Mouse (Mus musculus) lung, adult 2 months (tissue): ENCODE data around the gene Usp21. TPM values are rescaled to one million over a fixed set of nuclear protein-coding genes. Genes with fewer than 3 reads are reported as not detected.
A peak's percentile ranks its signal among the peaks of the same experiment; 100 is the strongest.

Source experiments
- DNase-seq: peaks from one replicate; pipeline ENCODE4 v3.0.0; 2022
- H3K4me1 ChIP-seq: fragments of 200-500 bp; 2 replicates; pipeline ENCODE4 v1.6.1; 2011; ENCODE audit warnings: low read length; ENCODE audit not compliant: control insufficient read depth, insufficient read depth
- H3K4me3 ChIP-seq: fragments of 200-500 bp; replicated peaks from 2 replicates; pipeline ENCODE3; 2011; ENCODE audit warnings: low read depth, mild to moderate bottlenecking, control low read depth, low read length; ENCODE audit errors: extremely low read depth
- CTCF ChIP-seq: fragments of 200-500 bp; IDR thresholded peaks from 2 replicates; pipeline ENCODE4 v1.5.1; 2011; ENCODE audit warnings: mild to moderate bottlenecking, low read length, control low read depth; ENCODE audit not compliant: insufficient read depth
- POLR2A ChIP-seq: fragments of 200-500 bp; IDR thresholded peaks from 2 replicates; pipeline ENCODE4 v1.6.1; 2011; ENCODE audit warnings: low read depth, mild to moderate bottlenecking, control low read depth, low read length, borderline replicate concordance; ENCODE audit errors: extremely low read depth
- WGBS: fragments of 180-500 bp; shearing (Covaris S2); methylation state at CpG from one replicate; pipeline ENCODE4 v1.1.7; 2018; 5-methylcytosine and 5-hydroxymethylcytosine counted together
- polyA plus RNA-seq: library from polyadenylated mRNA; depleted of rRNA; stranded (reverse); fragments of >200 nt; gene quantifications from 2 replicates; pipeline ENCODE4 v1.2.3, GENCODE M21; 2012

The Usp21 gene
- polyA plus RNA-seq, 1 experiment = 51.2 TPM

GRCm38 (mm10) chr1:171269848-171270572 is 17.8 kb downstream of the Usp21 start, which contains the start of gene B4galt3:
TSS of gene B4galt3 (plus strand) at chr1:171270328.
- peak; percentile 99 for DNase-seq
- Histone ChIP-seq H3K4me1 (peaks cover 12% of the 10 kb centered on the region; the same call in 1 of the 2 replicates), H3K4me3 (peak within 1 kb of the TSS; percentile 88)
- TF ChIP-seq CTCF = no peak
- peak; percentile 97 for TF ChIP-seq POLR2A
- WGBS = 4% methylated on average over 36 of the region's 36 CpGs

GRCm38 (mm10) chr1:171268341-171268740 is 19.4 kb downstream of the Usp21 start:
- TF ChIP-seq POLR2A (no peak), CTCF (no peak)
- 58% methylated on average over 1 of the region's 1 CpGs for WGBS
- Histone ChIP-seq H3K4me1 (peaks cover 12% of the 10 kb centered on the region; the same call in 1 of the 2 replicates), H3K4me3 (no peak overlapping the region)
- DNase-seq = no peak

- no peak for DNase-seq
- no peak overlapping the region for H3K4me3 ChIP-seq
- 37% methylated on average over 4 of the region's 4 CpGs for WGBS
- no peak for TF ChIP-seq POLR2A
- TF ChIP-seq CTCF = no peak
- H3K4me1 ChIP-seq = peaks cover 6% of the 10 kb centered on the region; the same call in 1 of the 2 replicates
These were observed 21.6 kb downstream of the Usp21 start for GRCm38 (mm10) chr1:171265971-171266744.

- WGBS = 63% methylated on average over 3 of the region's 3 CpGs
- H3K4me3 ChIP-seq = no peak overlapping the region
- H3K4me1 ChIP-seq = peaks cover 6% of the 10 kb centered on the region; the same call in 1 of the 2 replicates
- DNase-seq = no peak
- TF ChIP-seq CTCF = no peak
- no peak for TF ChIP-seq POLR2A
These were observed 23.9 kb downstream of the Usp21 start for GRCm38 (mm10) chr1:171263666-171264461.

GRCm38 (mm10) chr1:171263185-171263611 is 24.6 kb downstream of the Usp21 start:
- Histone ChIP-seq H3K4me1 (peaks cover 6% of the 10 kb centered on the region; the same call in 1 of the 2 replicates), H3K4me3 (no peak overlapping the region)
- TF ChIP-seq POLR2A (no peak), CTCF (no peak)
- WGBS = 7% methylated on average over 2 of the region's 2 CpGs
- no peak for DNase-seq

GRCm38 (mm10) chr1:171262594-171263130 is 25.1 kb downstream of the Usp21 start:
- Histone ChIP-seq H3K4me1 (peaks cover 6% of the 10 kb centered on the region; the same call in 1 of the 2 replicates), H3K4me3 (no peak overlapping the region)
- WGBS = 0% methylated on average over 8 of the region's 8 CpGs
- TF ChIP-seq POLR2A = no peak
- no peak for TF ChIP-seq CTCF
- no peak for DNase-seq

- no peak for DNase-seq
- peaks cover 6% of the 10 kb centered on the region; the same call in 1 of the 2 replicates for H3K4me1 ChIP-seq
These were observed 27.5 kb downstream of the Usp21 start for GRCm38 (mm10) chr1:171260316-171260715.

GRCm38 (mm10) chr1:171258921-171259320 is 28.9 kb downstream of the Usp21 start:
- Histone ChIP-seq H3K4me3 (no peak overlapping the region), H3K4me1 (peaks cover 6% of the 10 kb centered on the region; the same call in 1 of the 2 replicates)
- no peak for TF ChIP-seq POLR2A
- WGBS = 69% methylated on average over 17 of the region's 17 CpGs
- no peak for DNase-seq

More at GRCm38 (mm10) chr1:171260316-171260715, 27.5 kb downstream of the Usp21 start:
- WGBS = 36% methylated on average over 3 of the region's 3 CpGs
- H3K4me3 ChIP-seq = no peak overlapping the region
- no peak for TF ChIP-seq POLR2A
- no peak for TF ChIP-seq CTCF
